Mouse (Mus musculus) urinary bladder, adult 2 months (tissue): ENCODE measurements around the gene Vmn2r114. TPM values are rescaled to one million over a fixed set of nuclear protein-coding genes. Genes with fewer than 3 reads are reported as not detected.
"Not testable (repeated sequence)": the region's sequence is repeated elsewhere in the genome, so short reads cannot be mapped to it uniquely, and the experiment has no call there.

ENCODE experiments used
- DNase-seq: peaks from one replicate; pipeline ENCODE4 v3.0.0; 2022; ENCODE audit warnings: low spot score
- polyA plus RNA-seq: library from polyadenylated mRNA; depleted of rRNA; stranded (reverse); fragments of >200 nt; gene quantifications from 2 replicates; pipeline ENCODE4 v1.2.3, GENCODE M21; 2012; rRNA removed

Gene Vmn2r114
- polyA plus RNA-seq, result not detected in 2 replicates

GRCm38 (mm10) chr17:23312437-23312836 lies at the start of gene Vmn2r114:
TSS of gene Vmn2r114 (minus strand) at chr17:23312537.
- DNase-seq, result not testable (repeated sequence)

- DNase-seq, result no peak
Measured at GRCm38 (mm10) chr17:23351644-23352043, 39.3 kb upstream of the Vmn2r114 start.

GRCm38 (mm10) chr17:23343441-23343840 lies 31.1 kb upstream of the Vmn2r114 start, which contains the start of gene Vmn2r115:
TSS of gene Vmn2r115 (plus strand) at chr17:23343741.
- not testable (repeated sequence) for DNase-seq

DNA sequence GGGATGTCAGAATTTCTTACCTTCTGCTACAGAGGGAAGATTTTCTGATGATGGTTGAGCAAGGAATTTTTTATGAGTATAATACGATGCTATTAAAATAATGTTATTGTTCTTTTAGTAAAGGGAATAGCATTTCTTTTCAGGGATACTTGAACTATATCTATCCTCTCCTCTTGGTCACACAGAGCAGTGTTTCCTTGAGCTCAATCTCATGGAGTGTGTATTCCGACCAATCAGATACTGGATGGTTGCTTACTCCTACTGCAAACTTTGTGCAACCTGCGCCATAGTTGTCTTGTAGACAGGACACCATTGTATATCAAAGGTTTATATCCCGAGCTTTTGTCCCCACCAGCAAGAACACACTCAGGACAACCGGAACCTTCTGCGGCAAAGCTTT lies 18.3 kb upstream of the Vmn2r114 start:
- no peak for DNase-seq

Other genes with a start within 250 kb of the Vmn2r114 start
- gene Zfp40, start 119.3 kb downstream of the Vmn2r114 start, polyA plus RNA-seq, result 5.3 and 5.4 TPM in 2 replicates
- not detected in 2 replicates for gene Vmn2r115, start 31.2 kb upstream of the Vmn2r114 start, polyA plus RNA-seq
- gene Vmn2r116, start 72.1 kb upstream of the Vmn2r114 start, polyA plus RNA-seq, result not detected in 2 replicates
- not detected in 2 replicates for gene Vmn2r117, start 167.2 kb upstream of the Vmn2r114 start, polyA plus RNA-seq